Mouse (Mus musculus): ENCODE results near the gene Hpgd. TPM values are rescaled to one million over a fixed set of nuclear protein-coding genes. Genes with fewer than 3 reads are reported as not detected.
"Not testable (repeated sequence)": the region's sequence is repeated elsewhere in the genome, so short reads cannot be mapped to it uniquely, and the experiment has no call there.

The Hpgd gene
- total and polyA plus RNA-seq, 2 experiments from 2014 or later: 3.7 to 4.9 TPM

GRCm38 (mm10) chr8:56293480-56293879 is 905 bp upstream of the Hpgd start:
- no peak overlapping the region for H3K4me3 ChIP-seq (ENCODE audit: low read depth, low read length)
- H3K36me3 ChIP-seq (ENCODE audit: insufficient read depth): no peaks in the 10 kb centered on the region
- H3K9me3 ChIP-seq (ENCODE audit: low read length): no peaks in the 10 kb centered on the region
- no peak overlapping the region for H3K9ac ChIP-seq
- 3% methylated on average over 8 of the region's 8 CpGs for WGBS
- H3K4me2 ChIP-seq (ENCODE audit: low read depth): peak overlapping the region; percentile 96
- H3K27ac ChIP-seq (ENCODE audit: low read depth, low read length): no peak overlapping the region
- ATAC-seq (peak; percentile 38; the same call in 1 of the 2 replicates), DNase-seq (peak; percentile 19)
- no peaks in the 10 kb centered on the region for H3K27me3 ChIP-seq (ENCODE audit: insufficient read depth, low read length)
- H3K4me1 ChIP-seq (ENCODE audit: insufficient read depth): no peaks in the 10 kb centered on the region; the same call in 1 of the 2 replicates
- no peak for TF ChIP-seq CTCF (IDR thresholded peaks at IDR 0.05; ENCODE audit: low read depth)

- Histone ChIP-seq H3K9me3 (ENCODE audit: low read length) (no peaks in the 10 kb centered on the region), H3K27me3 (ENCODE audit: insufficient read depth, low read length) (no peaks in the 10 kb centered on the region), H3K36me3 (ENCODE audit: insufficient read depth) (no peaks in the 10 kb centered on the region), H3K4me3 (ENCODE audit: low read depth, low read length) (peak overlapping the region; percentile 49), H3K4me1 (ENCODE audit: insufficient read depth) (no peaks in the 10 kb centered on the region; the same call in 1 of the 2 replicates), H3K9ac (peak overlapping the region; percentile 47), H3K4me2 (ENCODE audit: low read depth) (peak overlapping the region; percentile 96), H3K27ac (ENCODE audit: low read depth, low read length) (no peak overlapping the region)
- ATAC-seq (no peak), DNase-seq (peak; percentile 11)
- no peak for TF ChIP-seq CTCF (IDR thresholded peaks at IDR 0.05; ENCODE audit: low read depth)
- 15% methylated on average over 14 of the region's 14 CpGs for WGBS
Measured at GRCm38 (mm10) chr8:56294886-56295555, 636 bp downstream of the Hpgd start.

GRCm38 (mm10) chr8:56299421-56299820 is 5.0 kb downstream of the Hpgd start:
- TF ChIP-seq CTCF (IDR thresholded peaks at IDR 0.05; ENCODE audit: low read depth): no peak
- 71% methylated on average over 5 of the region's 5 CpGs for WGBS
- ATAC-seq: no peak
- no peaks in the 10 kb centered on the region for H3K9me3 ChIP-seq (ENCODE audit: low read length)
- H3K4me1 ChIP-seq (ENCODE audit: insufficient read depth): no peaks in the 10 kb centered on the region; the same call in 1 of the 2 replicates
- no peak overlapping the region for H3K4me2 ChIP-seq (ENCODE audit: low read depth)
- DNase-seq: no peak
- no peaks in the 10 kb centered on the region for H3K27me3 ChIP-seq (ENCODE audit: insufficient read depth, low read length)
- no peaks in the 10 kb centered on the region for H3K36me3 ChIP-seq (ENCODE audit: insufficient read depth)
- no peak overlapping the region for H3K9ac ChIP-seq
- no peak overlapping the region for H3K27ac ChIP-seq (ENCODE audit: low read depth, low read length)
- no peak overlapping the region for H3K4me3 ChIP-seq (ENCODE audit: low read depth, low read length)

DNA sequence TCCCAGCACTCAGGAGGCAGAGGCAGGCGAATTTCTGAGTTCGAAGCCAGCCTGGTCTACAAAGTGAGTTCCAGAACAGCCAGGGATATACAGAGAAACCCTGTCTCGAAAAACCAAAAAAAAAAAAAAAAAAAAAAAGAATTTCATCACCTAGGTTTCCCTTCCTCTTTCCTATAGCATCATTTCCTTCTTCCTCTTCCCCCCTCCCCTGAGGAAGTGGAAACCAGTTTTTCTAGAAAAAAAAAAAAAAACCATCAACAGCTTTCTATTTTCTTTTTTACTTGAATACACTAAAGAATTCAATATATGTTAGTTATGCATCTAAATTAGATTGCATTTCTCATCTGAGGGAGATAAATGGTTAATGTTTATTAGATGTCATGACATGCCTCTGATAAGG is 6.9 kb downstream of the Hpgd start:
- H3K27ac ChIP-seq (ENCODE audit: low read depth, low read length); ATAC-seq; H3K4me1 ChIP-seq (ENCODE audit: insufficient read depth); H3K9ac ChIP-seq; H3K4me3 ChIP-seq (ENCODE audit: low read depth, low read length); H3K4me2 ChIP-seq (ENCODE audit: low read depth); H3K9me3 ChIP-seq (ENCODE audit: low read length); H3K27me3 ChIP-seq (ENCODE audit: insufficient read depth, low read length); DNase-seq; H3K36me3 ChIP-seq (ENCODE audit: insufficient read depth): not testable (repeated sequence)
- 84% methylated on average over 3 of the region's 3 CpGs for WGBS

- H3K4me3 ChIP-seq (ENCODE audit: low read depth, low read length): no peak overlapping the region
- H3K27ac ChIP-seq (ENCODE audit: low read depth, low read length): no peak overlapping the region
- no peaks in the 10 kb centered on the region for H3K36me3 ChIP-seq (ENCODE audit: insufficient read depth)
- no peak for TF ChIP-seq CTCF (IDR thresholded peaks at IDR 0.05; ENCODE audit: low read depth)
- WGBS: 85% methylated on average over 7 of the region's 7 CpGs
- H3K4me2 ChIP-seq (ENCODE audit: low read depth): no peak overlapping the region
- DNase-seq (no peak), ATAC-seq (no peak)
- no peaks in the 10 kb centered on the region for H3K4me1 ChIP-seq (ENCODE audit: insufficient read depth)
- no peaks in the 10 kb centered on the region for H3K9me3 ChIP-seq (ENCODE audit: low read length)
- H3K27me3 ChIP-seq (ENCODE audit: insufficient read depth, low read length): no peaks in the 10 kb centered on the region
- no peak overlapping the region for H3K9ac ChIP-seq
Measured at GRCm38 (mm10) chr8:56304595-56304994, 10.2 kb downstream of the Hpgd start.

- no peaks in the 10 kb centered on the region for H3K36me3 ChIP-seq (ENCODE audit: insufficient read depth)
- no peak overlapping the region for H3K9ac ChIP-seq
- no peak overlapping the region for H3K27ac ChIP-seq (ENCODE audit: low read depth, low read length)
- ATAC-seq (no peak), DNase-seq (no peak)
- H3K4me1 ChIP-seq (ENCODE audit: insufficient read depth): no peaks in the 10 kb centered on the region
- H3K4me3 ChIP-seq (ENCODE audit: low read depth, low read length): no peak overlapping the region
- WGBS: 93% methylated on average over 2 of the region's 2 CpGs
- no peaks in the 10 kb centered on the region for H3K27me3 ChIP-seq (ENCODE audit: insufficient read depth, low read length)
- no peak overlapping the region for H3K4me2 ChIP-seq (ENCODE audit: low read depth)
- TF ChIP-seq CTCF (IDR thresholded peaks at IDR 0.05; ENCODE audit: low read depth): no peak
- no peaks in the 10 kb centered on the region for H3K9me3 ChIP-seq (ENCODE audit: low read length)
Measured at GRCm38 (mm10) chr8:56313622-56314021, 19.2 kb downstream of the Hpgd start.

- no peaks in the 10 kb centered on the region for H3K9me3 ChIP-seq (ENCODE audit: low read length)
- no peak overlapping the region for H3K4me3 ChIP-seq (ENCODE audit: low read depth, low read length)
- TF ChIP-seq CTCF (IDR thresholded peaks at IDR 0.05; ENCODE audit: low read depth): no peak
- WGBS: 76% methylated on average over 3 of the region's 3 CpGs
- no peak overlapping the region for H3K4me2 ChIP-seq (ENCODE audit: low read depth)
- H3K36me3 ChIP-seq (ENCODE audit: insufficient read depth): no peaks in the 10 kb centered on the region
- no peak overlapping the region for H3K9ac ChIP-seq
- no peak overlapping the region for H3K27ac ChIP-seq (ENCODE audit: low read depth, low read length)
- no peaks in the 10 kb centered on the region for H3K27me3 ChIP-seq (ENCODE audit: insufficient read depth, low read length)
- DNase-seq: no peak
- no peak for ATAC-seq
- H3K4me1 ChIP-seq (ENCODE audit: insufficient read depth): no peaks in the 10 kb centered on the region
Measured at GRCm38 (mm10) chr8:56315189-56315588, 20.8 kb downstream of the Hpgd start.

Data from forebrain, postnatal 0 days (tissue).